Mouse (Mus musculus) olfactory bulb, adult 2 months (tissue): ENCODE measurements at regions not wholly inside any gene's neighbourhood (a gene's known extent, or its start where the extent isn't known, plus 50 kb on each side); places are given as distances from the start of the nearest gene placed in this dataset.

Experiments
- CTCF ChIP-seq: fragments of 200-500 bp; IDR thresholded peaks from 2 replicates; pipeline ENCODE4 v1.5.1; 2012; ENCODE audit warnings: low read depth, mild to moderate bottlenecking, low read length, moderate library complexity; ENCODE audit not compliant: insufficient read depth
- POLR2A ChIP-seq: fragments of 200-500 bp; IDR thresholded peaks from 2 replicates; pipeline ENCODE4 v1.6.1; 2012; ENCODE audit warnings: mild to moderate bottlenecking, low read depth, low read length, moderate library complexity; ENCODE audit not compliant: insufficient read depth

GRCm38 (mm10) chr16:31528596-31529283 is 106.7 kb downstream of the Bdh1 start:
- TF ChIP-seq CTCF (no peak), POLR2A (no peak)
